Mouse (Mus musculus): ENCODE measurements around the gene 4930470P17Rik. TPM values are rescaled to one million over a fixed set of nuclear protein-coding genes. Genes with fewer than 3 reads are reported as not detected.

4930470P17Rik gene
- polyA plus RNA-seq (2012; rRNA removed) = not detected in 2 replicates

DNA sequence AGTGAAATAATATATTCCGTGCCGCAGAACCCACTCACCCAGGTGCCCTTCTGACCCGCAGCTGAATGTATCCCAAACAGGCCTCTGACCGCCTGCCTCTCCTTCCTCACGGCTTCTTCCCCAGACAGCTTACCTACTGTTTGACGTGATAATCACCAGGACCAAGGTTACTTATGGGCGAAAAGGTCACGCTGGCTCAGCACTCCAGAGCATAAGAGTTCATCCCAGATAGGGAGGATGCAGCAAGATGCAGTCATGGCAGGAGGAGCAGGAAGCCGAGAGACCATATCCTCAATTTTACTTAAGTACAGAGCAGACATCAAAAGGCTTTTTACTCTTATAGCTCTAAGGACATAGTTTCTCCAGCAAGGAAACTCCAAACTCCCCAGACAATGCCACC, at the start of gene 4930470P17Rik:
Gene 4930470P17Rik (minus strand): TSS at position 101 of the 400 bp plus-strand sequence.
- WGBS = 62% methylated on average over 9 of the region's 9 CpGs
- DNase-seq = no peak
- H3K4me3 ChIP-seq (replicated peaks; ENCODE audit: extremely low read depth, low read depth, low read length) = no peak within 1 kb of the TSS
- TF ChIP-seq POLR2A (IDR thresholded peaks at IDR 0.05; ENCODE audit: borderline replicate concordance, extremely low read depth, low read depth, low read length) = no peak
- no peaks in the 10 kb centered on the region for H3K4me1 ChIP-seq (ENCODE audit: control insufficient read depth, insufficient read depth, low read length)

DNA sequence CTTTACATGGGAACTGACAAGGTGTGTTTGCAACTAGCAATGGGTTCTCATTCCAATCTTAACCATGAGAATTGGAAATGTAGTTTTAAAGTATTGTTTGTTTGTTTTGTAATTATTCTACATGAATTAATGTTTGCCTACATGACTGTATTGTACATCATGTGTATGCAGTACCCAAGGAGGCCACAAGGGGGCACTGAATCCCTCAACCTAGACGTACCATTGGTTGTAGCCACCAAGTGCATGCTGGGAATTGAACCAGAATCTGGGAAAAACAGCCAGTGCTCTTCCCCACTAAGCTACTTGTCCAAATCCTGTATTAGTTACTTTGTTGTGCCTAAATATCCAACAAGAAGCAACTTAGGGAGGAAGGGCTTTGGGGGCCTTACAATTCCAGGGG, 49.7 kb upstream of the 4930470P17Rik start:
- Histone ChIP-seq H3K4me1 (ENCODE audit: control insufficient read depth, insufficient read depth, low read length) (no peaks in the 10 kb centered on the region), H3K4me3 (replicated peaks; ENCODE audit: extremely low read depth, low read depth, low read length) (no peak overlapping the region)
- DNase-seq = no peak
- 84% methylated on average over 1 of the region's 1 CpGs for WGBS
- no peak for TF ChIP-seq CTCF (IDR thresholded peaks at IDR 0.05; ENCODE audit: insufficient read depth, low read length)
- no peak for TF ChIP-seq POLR2A (IDR thresholded peaks at IDR 0.05; ENCODE audit: borderline replicate concordance, extremely low read depth, low read depth, low read length)

DNA sequence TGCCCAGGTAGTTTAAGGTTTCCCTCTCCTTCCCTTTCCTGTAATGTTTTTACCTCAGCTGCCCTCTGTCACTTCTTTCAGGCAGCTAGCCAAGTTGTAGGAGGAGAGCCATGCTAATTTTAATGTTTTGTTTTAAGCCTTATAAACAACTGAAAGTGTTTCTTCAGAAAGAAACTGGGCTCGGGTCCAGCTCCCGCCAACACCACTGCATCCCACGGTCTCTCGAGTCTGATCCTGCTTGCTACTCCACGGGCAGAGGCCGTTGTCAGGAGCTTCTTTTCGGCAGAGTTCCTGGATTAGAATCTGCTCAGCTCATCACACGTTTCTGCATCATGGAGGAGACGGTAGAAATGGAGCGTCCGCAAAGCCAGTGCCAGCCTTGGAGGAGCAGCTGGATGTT, 46.7 kb upstream of the 4930470P17Rik start:
- 50% methylated on average over 11 of the region's 11 CpGs for WGBS
- H3K4me3 ChIP-seq (replicated peaks; ENCODE audit: extremely low read depth, low read depth, low read length) = no peak overlapping the region
- DNase-seq = no peak
- H3K4me1 ChIP-seq (ENCODE audit: control insufficient read depth, insufficient read depth, low read length) = no peaks in the 10 kb centered on the region
- TF ChIP-seq CTCF (IDR thresholded peaks at IDR 0.05; ENCODE audit: insufficient read depth, low read length) (no peak), POLR2A (IDR thresholded peaks at IDR 0.05; ENCODE audit: borderline replicate concordance, extremely low read depth, low read depth, low read length) (no peak)

DNA sequence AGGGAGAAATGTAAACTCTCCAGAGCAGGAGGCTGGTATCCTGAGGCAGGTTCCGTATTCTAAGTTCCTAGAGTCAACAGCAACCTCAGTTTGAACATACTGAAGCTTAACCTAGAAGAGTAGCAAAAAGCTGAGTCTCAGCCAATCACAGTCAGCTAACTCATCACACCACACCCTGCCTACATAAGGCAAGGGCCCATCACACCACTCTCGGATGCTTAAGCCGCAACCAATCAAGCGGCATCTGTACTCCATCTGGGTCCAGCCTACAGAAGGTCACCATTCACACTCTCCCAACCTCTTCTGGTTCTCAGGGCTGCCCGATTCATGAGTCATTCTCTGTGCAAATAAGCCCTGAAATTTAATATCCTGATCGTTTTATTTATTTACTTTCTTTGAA, 44.4 kb upstream of the 4930470P17Rik start:
- no peak for TF ChIP-seq CTCF (IDR thresholded peaks at IDR 0.05; ENCODE audit: insufficient read depth, low read length)
- no peak for TF ChIP-seq POLR2A (IDR thresholded peaks at IDR 0.05; ENCODE audit: borderline replicate concordance, extremely low read depth, low read depth, low read length)
- H3K4me3 ChIP-seq (replicated peaks; ENCODE audit: extremely low read depth, low read depth, low read length) = no peak overlapping the region
- no peak for DNase-seq
- H3K4me1 ChIP-seq (ENCODE audit: control insufficient read depth, insufficient read depth, low read length) = no peaks in the 10 kb centered on the region
- WGBS = 78% methylated on average over 6 of the region's 6 CpGs

DNA sequence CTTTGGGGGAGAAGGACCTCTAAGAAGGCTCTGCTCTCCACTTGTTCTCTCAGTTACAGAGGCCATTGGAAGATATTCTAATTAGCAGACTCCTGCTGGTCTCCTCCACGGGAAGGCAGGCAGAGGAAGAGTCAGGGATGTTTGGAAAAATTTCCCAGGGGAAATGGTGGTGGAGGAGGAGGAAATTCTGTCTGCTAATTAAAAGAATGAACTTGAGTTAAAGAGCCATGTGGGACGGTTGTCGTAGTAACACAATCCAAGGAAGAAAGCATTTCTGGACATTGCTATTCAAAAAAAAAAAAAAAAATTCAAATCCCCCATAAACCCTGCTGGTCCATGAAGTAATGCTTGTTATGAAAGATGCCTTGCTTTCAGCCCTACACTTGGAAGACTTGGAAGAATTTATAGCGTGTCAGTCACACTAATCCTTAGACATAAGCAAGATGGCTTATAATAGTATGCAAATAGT, 40.6 kb upstream of the 4930470P17Rik start:
- Histone ChIP-seq H3K4me3 (replicated peaks; ENCODE audit: extremely low read depth, low read depth, low read length) (no peak overlapping the region), H3K4me1 (ENCODE audit: control insufficient read depth, insufficient read depth, low read length) (no peaks in the 10 kb centered on the region)
- no peak for DNase-seq
- TF ChIP-seq CTCF (IDR thresholded peaks at IDR 0.05; ENCODE audit: insufficient read depth, low read length) (no peak), POLR2A (IDR thresholded peaks at IDR 0.05; ENCODE audit: borderline replicate concordance, extremely low read depth, low read depth, low read length) (no peak)
- 56% methylated on average over 4 of the region's 4 CpGs for WGBS

DNA sequence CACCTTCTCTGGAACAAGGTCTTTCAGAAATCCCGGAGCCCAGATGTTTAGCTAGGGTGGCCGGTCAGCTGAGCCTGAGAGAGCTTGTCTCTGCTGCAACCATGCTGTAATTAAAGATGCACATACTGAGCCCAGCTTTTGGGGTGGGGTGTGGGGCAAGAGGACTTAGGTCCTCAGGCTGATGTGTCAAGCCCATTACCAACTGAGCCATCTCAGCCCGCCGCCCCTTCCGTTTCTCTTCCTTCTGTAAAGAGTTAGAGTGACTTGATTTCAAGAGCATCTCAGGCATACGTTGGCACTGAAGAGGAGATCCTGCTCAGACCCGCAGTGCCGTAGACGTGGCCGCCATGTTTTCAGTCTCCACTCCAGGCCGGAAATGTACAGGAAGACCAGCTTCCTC, 38.5 kb upstream of the 4930470P17Rik start:
- 70% methylated on average over 11 of the region's 11 CpGs for WGBS
- Histone ChIP-seq H3K4me1 (ENCODE audit: control insufficient read depth, insufficient read depth, low read length) (no peaks in the 10 kb centered on the region), H3K4me3 (replicated peaks; ENCODE audit: extremely low read depth, low read depth, low read length) (no peak overlapping the region)
- no peak for TF ChIP-seq POLR2A (IDR thresholded peaks at IDR 0.05; ENCODE audit: borderline replicate concordance, extremely low read depth, low read depth, low read length)
- TF ChIP-seq CTCF (IDR thresholded peaks at IDR 0.05; ENCODE audit: insufficient read depth, low read length) = no peak
- DNase-seq = no peak

DNA sequence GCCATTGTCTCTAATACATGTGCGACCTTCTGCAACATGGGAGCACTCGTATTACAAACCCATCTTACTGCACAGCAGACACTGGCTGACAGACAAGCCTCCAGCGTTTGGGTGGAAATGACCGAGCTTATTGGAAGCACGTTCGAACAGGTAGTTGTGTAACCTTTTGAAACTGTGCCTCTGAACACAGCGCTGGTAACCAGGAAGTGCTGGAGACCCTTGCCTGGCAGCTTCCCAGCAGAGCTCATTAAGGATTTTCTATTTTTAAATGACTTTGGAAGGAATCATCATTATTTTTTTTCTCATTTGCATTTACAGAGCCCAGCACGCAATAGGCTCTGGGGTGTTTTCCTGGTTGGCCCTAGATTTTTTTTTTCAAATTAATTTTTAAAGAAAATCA, 36.9 kb upstream of the 4930470P17Rik start:
- 42% methylated on average over 8 of the region's 8 CpGs for WGBS
- TF ChIP-seq POLR2A (IDR thresholded peaks at IDR 0.05; ENCODE audit: borderline replicate concordance, extremely low read depth, low read depth, low read length) (no peak), CTCF (IDR thresholded peaks at IDR 0.05; ENCODE audit: insufficient read depth, low read length) (no peak)

DNA sequence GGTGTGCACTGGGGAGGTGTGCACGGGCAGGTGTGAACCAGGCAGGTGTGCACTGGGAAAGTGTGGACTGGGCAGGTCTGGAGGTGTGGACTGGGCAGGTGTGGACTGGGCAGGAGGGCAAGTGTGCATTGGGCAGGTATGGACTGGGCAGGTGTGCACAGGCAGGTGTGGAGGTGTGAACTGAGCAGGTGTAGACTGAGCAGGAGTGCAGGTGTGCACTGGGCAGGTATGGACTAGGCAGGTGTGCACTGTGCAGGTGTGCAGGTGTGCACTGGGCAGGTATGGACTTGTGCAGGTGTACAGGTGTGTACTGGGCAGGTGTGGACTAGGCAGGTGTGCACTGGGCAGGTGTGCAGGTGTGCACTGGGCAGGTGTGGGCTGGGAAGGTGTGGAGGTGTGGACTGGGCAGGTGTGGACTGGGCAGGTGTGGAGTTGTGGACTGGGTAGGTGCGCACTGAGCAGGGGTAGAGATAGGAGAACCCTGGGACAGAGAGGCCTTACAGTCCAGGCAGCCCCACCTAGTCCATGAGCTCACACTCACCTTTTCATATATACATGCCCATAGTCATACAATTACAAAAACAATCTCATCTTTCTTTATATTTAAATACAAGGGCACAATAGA, 31.3 kb upstream of the 4930470P17Rik start:
- WGBS = 96% methylated on average over 2 of the region's 2 CpGs
- Histone ChIP-seq H3K4me3 (replicated peaks; ENCODE audit: extremely low read depth, low read depth, low read length) (no peak overlapping the region), H3K4me1 (ENCODE audit: control insufficient read depth, insufficient read depth, low read length) (no peaks in the 10 kb centered on the region)
- no peak for DNase-seq
- no peak for TF ChIP-seq POLR2A (IDR thresholded peaks at IDR 0.05; ENCODE audit: borderline replicate concordance, extremely low read depth, low read depth, low read length)
- no peak for TF ChIP-seq CTCF (IDR thresholded peaks at IDR 0.05; ENCODE audit: insufficient read depth, low read length)

More for the DNA sequence above, 36.9 kb upstream of the 4930470P17Rik start:
- no peak for DNase-seq
- Histone ChIP-seq H3K4me1 (ENCODE audit: control insufficient read depth, insufficient read depth, low read length) (no peaks in the 10 kb centered on the region), H3K4me3 (replicated peaks; ENCODE audit: extremely low read depth, low read depth, low read length) (no peak overlapping the region)

DNA sequence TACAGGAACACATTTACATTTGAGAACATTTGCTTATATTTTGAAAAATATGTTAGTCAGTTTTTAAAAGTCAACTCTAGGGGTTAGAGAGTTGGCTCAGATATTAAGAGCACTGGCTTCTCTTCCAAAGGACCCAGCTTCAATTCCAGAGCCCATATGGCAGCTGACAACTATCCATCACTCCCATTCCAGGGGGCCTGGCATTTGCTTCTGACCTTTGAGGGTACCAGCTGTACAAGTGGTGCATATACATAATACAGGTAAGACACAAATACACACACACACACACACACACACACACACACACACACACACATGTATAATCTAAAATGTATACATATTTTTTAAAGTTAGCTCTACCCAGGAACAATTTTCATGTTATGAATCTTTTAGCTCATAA, 30.6 kb upstream of the 4930470P17Rik start:
- H3K4me1 ChIP-seq (ENCODE audit: control insufficient read depth, insufficient read depth, low read length) = no peaks in the 10 kb centered on the region
- no peak for TF ChIP-seq POLR2A (IDR thresholded peaks at IDR 0.05; ENCODE audit: borderline replicate concordance, extremely low read depth, low read depth, low read length)
- no peak for TF ChIP-seq CTCF (IDR thresholded peaks at IDR 0.05; ENCODE audit: insufficient read depth, low read length)
- no peak for DNase-seq
- H3K4me3 ChIP-seq (replicated peaks; ENCODE audit: extremely low read depth, low read depth, low read length) = no peak overlapping the region

DNA sequence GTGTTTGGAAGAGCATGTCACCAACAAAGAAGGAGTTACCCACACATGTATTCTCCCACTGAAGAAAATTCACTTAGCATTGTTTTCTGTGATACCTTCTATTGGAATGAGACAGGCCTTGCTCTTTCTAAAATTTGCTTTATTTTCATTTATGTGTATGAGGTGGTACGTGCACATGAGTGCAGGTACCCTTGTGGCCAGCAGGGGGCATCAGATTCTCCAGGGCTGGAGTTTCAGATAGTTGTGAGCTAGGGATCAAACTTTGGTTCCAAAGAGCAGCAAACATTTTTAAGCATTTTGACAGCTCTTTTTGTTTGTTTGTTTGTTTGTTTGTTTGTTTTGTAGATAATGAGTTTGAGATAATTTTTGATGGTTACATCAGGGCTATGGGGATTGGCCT, 29.6 kb upstream of the 4930470P17Rik start:
- no peak overlapping the region for H3K4me3 ChIP-seq (replicated peaks; ENCODE audit: extremely low read depth, low read depth, low read length)
- TF ChIP-seq CTCF (IDR thresholded peaks at IDR 0.05; ENCODE audit: insufficient read depth, low read length) = no peak
- no peak for DNase-seq
- H3K4me1 ChIP-seq (ENCODE audit: control insufficient read depth, insufficient read depth, low read length) = no peaks in the 10 kb centered on the region
- WGBS = 91% methylated on average over 1 of the region's 1 CpGs
